Mouse (Mus musculus): ENCODE results near the gene Cela2a.

- TF ChIP-seq POLR2A (IDR thresholded peaks at IDR 0.05; ENCODE audit: low read depth, low read length) (no peak), CTCF (IDR thresholded peaks at IDR 0.05; ENCODE audit: borderline replicate concordance, insufficient read depth, low read length) (no peak)
These were observed 38.5 kb downstream of the Cela2a start for GRCm38 (mm10) chr4:141787462-141787861.

All from embryonic fibroblast, embryonic 13.5 days (primary cell).